Mouse (Mus musculus): ENCODE results near the gene Ivl.

DNA sequence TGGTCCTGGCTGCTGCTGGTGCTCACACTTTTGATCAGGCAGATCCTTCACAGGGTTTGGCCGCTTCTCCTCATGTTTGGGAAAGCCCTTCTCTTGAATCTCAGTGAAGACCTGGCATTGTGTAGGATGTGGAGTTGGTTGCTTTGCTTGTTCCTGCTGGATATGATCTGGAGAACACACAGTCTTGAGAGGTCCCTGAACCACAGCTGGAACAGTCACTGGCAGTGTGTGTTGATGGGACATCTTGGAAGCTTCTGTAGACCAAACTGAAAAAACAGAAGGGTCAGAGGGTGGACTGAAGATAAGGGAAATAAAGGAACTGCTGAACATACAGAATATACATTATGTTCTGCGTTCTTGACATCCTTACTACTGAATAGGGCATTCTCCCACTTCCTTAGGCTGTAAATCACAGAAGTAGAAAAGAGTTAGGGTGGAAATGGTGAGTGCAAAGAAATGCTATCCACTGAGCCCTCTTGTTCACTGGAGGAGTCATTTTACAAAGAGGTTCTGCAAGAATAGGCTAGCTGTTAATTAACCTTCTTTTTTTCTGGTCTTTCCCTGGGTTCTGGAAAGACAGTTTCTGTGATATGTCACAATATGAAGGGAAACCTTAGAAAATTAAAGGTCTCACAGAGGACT is 900 bp downstream of the Ivl start:
- TF ChIP-seq POLR2A (IDR thresholded peaks at IDR 0.05; ENCODE audit: extremely low read depth, insufficient read depth, low read length): no peak
- TF ChIP-seq CTCF (IDR thresholded peaks at IDR 0.05; ENCODE audit: extremely low read depth, insufficient read depth, low read length): no peak
